Mouse (Mus musculus): ENCODE measurements around the gene Gm10320.

Gm10320 gene

DNA sequence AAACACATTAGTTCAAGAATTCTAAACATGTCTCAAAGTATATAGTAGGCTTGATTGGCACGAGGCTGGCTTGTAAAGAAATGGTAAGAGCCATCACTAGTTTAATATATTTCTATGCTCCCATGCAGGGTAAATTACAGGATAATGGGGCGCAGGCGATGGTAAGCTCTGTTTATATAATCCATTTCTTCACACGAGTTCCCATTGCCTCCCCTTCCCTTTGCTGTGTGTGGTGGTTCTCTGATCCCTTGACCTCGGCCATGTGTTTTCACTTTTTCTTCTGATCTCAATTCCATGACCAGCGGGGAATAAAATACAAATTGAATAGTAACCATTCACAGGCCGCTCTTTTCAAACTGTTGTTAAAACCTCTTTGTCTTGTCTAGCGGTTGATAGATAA, 11.8 kb upstream of the Gm10320 start:
- DNase-seq (ENCODE audit: low read depth, low spot score): no peak

DNA sequence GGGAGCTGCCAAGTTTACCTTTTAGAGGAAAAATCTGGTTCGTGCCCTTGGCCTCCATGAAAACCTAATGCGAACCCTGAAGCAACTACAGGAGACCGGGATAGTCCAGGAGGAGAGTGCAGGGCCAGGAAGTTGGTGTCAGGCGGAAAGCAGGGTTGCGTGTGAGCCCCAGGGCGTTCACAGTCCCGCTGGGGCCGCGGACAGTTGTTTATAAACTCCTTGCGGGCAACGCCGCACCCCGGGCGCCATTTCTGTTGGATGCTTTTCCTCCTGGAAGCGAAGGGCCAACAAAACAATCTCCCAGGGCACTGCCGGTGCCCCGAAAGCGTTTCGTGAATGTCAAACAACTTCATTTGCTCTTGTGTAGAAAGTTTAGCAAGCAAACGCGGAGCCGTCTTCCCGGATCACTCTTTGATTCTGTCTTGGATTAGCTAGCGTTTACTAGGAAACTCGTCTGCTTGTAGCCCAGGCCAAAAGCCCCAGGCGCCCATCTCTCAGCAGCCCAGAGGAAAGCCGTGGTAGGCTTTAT, 11.1 kb upstream of the Gm10320 start:
- no peak for DNase-seq (ENCODE audit: low read depth, low spot score)

DNA sequence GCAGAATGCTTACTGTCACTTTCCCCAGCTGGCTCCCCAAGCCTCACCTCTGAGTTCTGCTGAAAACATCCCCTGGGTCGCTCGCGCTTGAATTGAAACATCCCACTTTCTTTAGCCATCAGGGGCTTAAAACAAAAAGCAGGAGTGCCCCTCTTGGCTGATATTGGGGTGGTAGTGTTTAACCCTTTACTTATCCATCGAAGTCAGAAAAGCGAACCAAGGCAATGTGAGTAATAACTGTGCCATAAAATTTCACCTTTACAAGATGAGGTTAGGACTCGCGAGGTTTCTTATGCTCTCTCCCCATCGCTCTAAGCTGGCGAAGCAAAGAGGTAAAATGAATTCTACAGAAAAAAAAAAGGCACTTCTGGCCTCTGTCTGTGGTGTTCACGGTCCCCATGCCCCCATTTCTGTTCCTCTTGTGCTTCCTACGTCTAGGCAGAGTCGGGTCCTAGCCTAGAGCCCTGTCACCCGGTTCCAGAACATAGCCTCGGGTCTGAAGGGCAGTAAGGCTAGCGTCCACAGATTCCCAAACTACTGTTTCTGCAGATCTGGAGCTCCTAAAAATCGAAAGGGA, 10.5 kb upstream of the Gm10320 start:
- no peak for DNase-seq (ENCODE audit: low read depth, low spot score)

DNA sequence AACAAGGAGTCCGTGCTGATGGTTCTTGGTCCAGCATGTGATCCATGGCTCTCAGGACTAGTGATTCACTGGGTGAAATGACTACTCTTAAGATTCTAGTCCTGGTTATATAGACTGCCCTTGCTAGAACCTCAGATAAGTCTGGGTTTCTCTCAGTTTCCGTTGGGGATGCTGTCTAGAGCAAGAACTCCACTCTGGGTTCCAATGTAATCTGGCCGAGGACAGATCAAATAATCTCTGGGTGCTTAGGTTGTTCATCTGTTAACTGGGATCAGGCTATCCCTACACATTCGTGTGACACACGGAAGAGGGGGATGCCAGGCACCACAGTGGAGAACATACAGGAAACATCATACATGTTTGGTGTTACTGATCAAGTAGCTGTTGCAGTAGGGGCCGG, 9.5 kb upstream of the Gm10320 start:
- DNase-seq (ENCODE audit: low read depth, low spot score): no peak

DNA sequence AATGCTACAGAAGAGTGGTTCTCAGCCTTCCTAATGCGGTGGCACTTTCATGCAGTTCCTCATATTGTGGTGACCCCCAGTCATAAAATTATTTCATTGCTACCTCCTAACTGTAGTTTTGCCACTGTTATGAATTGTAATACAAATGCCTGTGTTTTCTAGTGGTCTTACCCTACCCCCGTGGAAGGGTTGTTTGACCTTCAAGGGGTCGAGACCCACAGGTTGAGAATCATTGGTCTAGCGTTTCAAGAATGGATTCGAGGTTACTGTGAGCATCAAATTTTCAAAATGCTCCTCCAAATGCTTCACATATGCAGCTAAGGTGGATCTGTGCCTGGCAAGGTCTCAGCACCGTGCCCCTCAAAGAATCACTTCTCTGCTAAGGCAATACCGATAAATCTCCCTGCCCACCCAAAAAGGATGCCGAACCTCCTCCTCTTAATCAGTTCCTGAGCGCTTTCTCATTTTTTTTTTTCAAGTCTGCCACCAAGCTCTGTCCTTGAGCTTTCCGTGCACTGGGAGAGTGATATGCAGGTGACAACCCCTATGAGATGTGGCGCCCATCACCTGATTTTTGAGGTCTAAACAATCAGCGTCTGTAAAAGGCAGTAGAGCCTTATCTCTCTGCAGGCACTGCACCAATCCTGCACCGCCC, 8.8 kb upstream of the Gm10320 start:
- no peak for DNase-seq (ENCODE audit: low read depth, low spot score)

DNA sequence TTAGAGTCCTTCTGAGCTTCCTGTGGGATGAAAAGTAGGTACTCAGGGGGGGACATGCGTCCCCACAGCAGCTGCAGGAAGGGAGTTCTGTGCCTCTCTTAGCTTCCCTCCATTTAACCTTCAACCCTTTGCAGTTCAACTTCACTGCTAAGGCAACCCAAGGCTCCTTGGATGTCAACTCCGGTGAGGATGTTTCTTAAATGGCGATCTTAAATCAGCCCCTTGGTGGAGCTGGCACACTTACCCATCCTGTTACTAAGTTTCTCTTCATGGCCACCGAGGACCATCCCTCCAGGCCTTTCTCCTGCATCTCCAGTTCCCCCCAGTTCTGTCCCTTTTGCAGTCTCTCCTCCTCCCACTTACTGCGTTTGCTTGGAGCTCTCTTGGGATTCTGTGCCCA, 6.8 kb upstream of the Gm10320 start:
- no peak for DNase-seq (ENCODE audit: low read depth, low spot score)

DNA sequence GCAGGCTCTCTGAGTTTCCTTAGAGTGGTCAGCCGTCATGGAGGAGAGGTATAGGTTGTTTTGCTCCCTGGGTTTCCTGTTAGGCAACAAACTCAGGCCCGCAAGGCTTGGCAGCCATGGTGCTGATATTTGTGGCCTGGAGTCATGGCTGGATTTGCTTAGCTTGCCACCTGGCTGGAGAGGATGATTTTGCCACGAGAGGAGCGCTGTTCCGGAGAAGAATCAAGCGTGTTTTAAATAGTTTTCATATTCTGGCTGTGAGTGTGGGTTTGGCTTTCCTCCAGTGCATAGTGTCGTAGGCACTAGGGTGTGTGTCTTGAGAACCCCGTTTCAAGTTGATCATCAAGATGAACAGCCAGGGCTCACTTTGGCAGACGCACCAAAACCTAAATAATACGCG, 6.3 kb upstream of the Gm10320 start:
- DNase-seq (ENCODE audit: low read depth, low spot score): no peak

DNA sequence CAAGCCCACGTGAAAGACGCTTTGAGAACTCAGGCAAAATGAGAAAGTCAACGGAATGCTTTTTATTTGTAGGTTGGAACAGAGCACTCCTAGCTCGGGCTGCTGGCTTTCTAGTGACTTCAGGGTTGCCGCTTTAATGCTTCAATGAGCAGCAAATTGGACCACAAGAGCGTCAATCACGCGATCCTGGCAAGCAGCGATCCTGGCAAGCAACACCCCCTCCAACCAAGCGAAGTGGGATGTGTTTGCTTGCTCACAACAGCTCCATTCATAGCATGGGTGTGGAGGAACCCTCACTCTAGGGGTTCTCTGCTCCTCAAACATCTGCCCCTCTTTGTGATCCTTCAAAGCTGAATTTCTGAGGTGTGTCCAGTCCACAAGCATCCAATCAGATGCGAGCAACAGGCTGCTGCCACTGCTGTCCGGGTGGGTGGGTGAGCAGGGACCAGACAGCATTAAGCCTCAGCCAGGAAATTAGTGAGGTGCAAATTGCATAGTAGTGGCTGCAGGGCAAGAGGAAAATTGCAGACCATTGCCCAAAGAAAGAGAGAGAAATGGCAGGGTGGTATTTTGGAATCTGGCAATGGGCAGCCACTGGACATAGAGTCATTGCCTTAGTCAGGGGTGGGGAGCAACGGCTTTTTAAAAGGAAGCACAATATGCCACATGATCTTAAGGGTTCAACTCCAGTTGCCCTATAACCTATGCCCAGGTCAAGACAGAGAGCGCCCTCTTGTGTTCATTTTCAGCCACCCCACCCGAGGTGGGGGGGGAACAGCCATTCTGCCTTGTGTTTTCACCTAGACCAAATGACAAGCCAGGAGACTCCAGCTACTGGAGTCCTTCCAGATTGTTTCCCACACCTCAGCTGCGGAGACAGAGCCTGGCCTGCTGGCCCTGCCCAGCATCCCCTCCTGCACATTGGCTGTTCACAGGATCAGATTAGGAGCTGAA, 5.4 kb upstream of the Gm10320 start:
- DNase-seq (ENCODE audit: low read depth, low spot score): no peak

DNA sequence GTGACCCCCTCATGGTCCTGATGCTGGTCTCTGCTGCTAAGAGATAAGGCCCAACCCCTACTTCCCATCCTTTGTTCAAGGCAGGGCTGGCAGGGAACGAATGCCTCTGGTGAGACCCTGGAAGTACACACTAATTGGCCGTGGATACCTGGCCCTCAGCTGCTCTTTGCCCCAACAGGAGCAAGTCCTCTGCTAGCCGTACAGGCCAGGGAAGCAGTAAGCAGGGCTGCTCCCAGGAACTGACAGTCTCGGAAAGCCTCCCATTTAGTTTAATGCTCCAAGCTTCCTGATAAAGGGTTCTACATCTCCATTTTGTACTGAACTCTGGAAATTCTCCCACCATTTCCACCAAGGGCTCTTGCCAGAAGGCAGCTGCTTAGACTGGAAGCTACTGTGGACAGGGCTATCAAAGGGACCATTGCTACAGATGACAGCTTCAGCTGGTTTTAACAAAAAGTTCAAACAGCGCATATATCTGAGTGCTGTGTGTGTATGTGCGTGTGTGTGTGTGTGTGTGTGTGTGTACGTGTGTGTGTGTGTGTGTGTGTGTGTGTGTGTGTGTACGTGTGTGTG, 2.8 kb upstream of the Gm10320 start:
- DNase-seq (ENCODE audit: low read depth, low spot score): no peak

DNA sequence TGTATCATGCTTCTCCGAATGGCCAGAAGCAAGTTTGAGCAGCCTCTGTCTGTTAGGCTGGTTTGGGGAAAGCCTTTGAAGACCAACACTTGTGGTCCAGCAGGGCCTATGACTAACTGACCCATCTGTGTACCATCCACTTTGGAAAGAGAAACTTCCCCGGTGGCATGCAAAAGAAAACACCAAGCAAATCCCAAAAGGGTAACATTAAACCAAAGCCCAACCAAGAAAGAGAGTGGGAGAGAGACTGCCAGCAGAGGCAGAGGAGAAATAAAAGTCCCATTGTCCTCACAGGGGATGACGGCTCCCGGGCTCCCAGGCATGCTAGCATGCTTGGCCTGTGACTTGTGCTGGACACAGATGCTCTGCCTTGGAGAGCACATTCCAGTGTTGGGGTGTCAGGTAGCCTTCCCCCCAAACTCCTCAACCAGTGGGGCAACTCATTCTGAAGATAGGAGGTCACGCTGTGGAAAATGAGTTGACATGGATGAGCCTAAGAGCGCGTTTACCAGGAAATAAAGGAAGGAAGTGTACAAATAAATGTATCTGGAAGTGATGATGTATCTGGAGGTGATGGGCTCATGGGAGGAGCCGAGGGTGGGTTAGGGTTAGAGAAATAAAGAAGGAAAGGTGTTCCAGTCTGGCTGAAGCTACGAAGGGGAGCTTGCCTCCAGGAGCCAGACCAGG, 911 bp upstream of the Gm10320 start:
- DNase-seq (ENCODE audit: low read depth, low spot score): no peak

DNA sequence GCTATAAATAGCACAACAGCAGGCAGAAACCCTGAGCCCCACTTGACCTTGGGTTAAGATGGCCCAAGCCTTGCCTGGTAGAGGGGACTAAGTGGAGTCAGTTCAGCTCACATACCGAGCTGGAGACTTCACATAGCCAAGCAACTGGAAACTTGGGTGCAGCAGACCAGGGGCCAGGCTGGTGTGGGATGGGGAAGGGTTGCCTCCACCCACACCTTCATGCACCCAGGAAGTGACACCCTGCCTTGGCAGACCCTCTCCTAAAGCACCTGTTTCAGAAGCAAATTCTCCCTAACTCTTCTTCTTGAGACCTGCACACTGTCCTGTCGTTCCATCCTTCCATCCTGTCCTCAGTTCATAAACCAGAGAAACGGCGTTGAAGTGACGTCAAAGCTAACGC, 5.1 kb downstream of the Gm10320 start:
- no peak for DNase-seq (ENCODE audit: low read depth, low spot score)

DNA sequence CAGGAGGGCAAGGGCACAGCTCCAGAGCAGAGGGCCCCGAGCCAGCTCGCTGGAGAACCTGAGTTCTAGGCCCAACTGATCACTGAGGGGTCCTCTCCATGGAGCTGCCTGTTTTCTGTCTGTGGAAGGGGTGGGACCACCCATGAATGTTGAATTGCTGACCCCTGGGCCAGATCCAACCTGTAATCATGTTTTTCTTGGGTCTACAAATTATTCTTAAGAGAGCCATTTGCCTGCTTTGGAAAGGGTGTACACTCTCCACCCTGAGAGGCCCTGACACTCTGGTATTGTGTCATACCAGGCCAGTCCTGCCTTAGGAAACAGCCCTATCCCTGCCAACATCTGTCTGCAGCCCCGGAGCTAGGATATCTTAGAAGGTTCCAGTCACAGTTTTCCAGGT, 5.6 kb downstream of the Gm10320 start:
- no peak for DNase-seq (ENCODE audit: low read depth, low spot score)

DNA sequence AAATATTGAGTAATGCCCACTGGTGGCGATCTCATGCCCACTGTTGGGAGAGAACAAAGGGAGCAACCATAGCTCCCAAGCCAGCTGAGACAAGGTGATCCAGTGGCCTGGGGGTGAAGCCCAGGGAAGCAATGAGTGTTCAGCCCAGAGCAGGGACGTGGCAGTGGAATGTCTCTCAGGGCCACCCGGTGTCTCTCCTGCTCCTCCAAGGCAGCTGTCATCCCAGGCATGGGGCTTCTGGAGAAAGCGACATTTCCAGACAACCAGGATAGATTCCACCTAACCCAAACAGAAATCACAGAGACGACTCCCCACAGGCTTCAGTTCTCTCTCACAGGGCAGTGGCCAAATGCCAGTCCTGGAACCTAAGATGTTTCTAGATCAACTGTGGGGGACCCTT, 6.4 kb downstream of the Gm10320 start:
- no peak for DNase-seq (ENCODE audit: low read depth, low spot score)

DNA sequence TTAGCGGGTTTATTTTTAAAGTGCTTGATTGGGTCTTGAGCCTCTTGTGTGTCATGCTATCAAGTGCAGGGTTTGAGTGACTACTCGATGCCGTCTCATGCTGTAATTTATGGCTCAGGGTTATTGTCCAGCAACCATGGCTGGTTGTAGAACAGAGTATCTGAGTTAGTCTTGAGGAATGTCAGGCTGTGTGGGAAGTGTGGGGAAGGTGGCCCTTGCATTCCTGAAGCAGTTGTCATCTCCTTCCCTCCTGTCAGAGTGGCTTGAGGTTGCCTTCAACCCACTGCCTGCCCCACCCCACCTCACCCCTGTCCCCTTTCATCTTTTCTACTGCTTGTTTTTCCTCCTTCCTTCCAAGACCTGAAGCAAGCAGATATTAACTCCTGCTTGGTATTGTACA, 13.8 kb downstream of the Gm10320 start:
- no peak for DNase-seq (ENCODE audit: low read depth, low spot score)

DNA sequence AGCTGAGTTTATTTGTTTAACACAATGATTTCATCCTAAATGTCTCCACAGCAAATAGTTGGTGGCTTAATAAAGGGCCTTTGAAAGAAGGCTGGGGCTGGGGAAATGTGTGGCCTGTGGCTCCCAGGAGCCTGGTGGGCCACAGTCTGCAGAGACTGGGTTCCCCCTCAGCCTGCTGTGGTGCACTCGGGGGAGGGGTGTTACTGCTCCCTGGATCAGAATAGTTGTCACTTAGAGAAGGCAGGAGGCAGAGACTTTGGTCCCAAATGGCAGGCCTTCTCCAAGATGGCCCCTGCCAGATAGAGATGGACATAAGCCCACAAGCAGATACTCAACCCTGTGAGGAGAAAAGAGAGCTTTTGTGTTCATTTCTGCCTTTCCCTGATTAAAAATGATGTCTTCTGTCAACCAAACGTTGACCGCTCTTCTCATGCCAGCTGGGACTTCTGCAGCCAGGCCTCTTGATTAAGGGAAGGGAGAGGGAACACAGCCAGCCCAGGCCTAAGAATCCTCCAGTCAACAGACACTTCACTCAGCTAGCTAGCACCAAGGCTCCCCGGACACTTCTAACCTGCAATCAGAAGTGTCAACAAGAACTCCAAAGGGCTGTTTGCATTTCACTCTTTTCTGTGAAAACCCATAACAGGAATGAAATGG, 14.8 kb downstream of the Gm10320 start:
- no peak for DNase-seq (ENCODE audit: low read depth, low spot score)

DNA sequence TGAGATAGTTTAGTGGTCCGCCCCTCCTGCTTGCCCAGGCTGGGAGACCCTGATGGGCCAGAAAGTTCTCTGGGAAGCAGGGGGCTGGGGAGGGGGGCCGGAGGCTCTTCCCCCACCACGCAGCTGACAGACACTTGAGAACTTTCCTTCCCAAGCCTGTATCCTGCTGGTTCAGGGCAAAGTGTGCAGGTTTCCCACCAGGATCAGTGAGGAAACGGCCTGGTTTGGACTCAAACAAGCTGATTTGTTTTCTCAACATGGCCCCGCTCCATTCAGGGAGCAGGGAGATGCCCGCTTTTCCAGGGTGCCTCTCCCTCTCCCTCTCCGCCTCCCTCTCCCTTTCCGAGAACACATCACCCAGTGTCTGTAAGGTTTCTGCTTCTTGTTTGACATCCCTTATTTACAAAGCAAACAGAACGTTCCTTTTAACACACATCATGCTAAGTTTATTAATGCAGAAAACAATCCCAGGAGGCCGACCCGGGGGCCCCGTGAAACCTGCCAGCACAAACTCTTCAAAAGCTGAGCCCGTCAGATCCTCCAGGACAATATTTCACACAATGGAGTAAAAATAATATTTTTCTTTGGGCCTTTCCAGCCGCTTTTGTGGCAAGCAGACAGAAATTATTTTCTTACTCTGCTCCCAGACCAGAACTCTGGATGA, 15.5 kb downstream of the Gm10320 start:
- DNase-seq (ENCODE audit: low read depth, low spot score): no peak

DNA sequence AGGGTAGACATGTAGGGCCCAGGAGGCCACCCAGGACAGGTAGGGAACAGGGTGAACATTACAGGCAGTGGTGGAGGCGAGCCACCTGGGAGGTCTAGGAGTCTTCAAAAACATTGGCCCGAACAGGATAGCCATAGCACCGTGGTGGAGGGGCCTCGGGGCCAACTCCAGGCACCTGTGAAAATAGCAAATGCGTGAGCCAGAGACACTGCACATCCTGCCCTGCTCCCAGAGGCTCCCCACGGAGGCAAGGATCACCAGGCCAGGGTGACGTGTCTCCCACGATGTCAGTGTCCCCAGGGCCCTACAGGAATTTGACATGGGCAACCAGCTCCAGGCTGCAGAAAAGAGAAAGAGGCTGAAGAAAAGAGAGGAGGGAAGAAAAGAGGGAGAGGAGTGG, 16.1 kb downstream of the Gm10320 start:
- DNase-seq (ENCODE audit: low read depth, low spot score): no peak

DNA sequence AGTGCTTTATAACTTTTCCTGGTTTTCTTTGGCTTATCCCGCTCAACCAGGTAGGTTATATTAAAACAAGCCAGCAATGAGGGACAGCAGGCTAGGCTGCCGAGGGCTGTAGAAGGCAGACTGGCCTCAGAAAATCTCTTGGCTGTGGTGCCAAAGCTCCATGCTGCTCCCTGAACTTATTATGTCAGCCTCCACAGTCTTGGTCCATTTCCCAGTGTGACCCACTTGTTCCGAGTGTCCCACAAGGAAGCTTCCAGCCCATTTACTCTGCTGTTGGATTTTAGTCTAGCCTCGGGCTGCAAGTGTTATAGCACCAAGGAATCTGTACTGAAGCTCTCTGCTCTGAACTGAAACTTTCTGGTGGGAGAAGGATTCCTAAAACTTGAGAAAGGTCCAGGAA, 18.8 kb downstream of the Gm10320 start:
- DNase-seq (ENCODE audit: low read depth, low spot score): no peak

DNA sequence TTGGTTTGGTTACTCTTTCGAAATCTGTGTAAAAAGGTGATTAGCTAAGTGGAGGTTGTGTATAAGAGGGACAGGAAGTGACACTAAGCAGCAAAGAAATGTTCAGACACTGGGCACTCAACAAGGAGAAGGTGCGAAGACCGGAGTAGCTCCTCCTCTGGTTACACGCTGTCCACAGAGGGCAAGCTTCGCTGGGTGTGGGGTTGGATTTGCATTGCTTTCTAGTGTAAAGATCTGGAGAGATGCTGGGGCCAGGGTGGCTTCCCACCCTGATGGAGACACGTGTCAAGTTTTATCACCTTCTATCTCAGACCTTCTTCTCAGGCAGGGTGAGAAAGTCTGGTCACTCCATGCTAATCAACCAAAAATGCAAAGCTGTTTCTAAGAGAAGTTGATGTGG, 20.0 kb downstream of the Gm10320 start:
- DNase-seq (ENCODE audit: low read depth, low spot score): no peak

DNA sequence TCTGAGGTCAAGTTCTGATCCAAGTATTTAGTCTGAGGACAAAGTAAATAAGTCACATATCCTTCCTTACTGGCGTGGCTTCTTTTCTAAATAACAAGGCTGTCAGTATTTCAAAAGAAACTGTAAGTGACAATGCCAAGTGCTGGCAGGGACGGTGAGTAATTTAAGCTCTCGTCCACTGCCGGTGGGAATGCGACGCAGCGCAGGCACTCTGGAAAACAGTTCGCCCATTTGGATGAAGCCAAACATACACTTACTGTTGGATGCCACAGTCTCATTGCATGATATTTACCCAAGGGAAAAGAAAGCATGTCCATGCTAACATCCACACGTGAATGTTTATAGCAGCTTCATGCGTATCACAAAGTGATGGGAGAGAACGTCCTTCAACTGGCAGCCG, 21.5 kb downstream of the Gm10320 start:
- no peak for DNase-seq (ENCODE audit: low read depth, low spot score)

DNA sequence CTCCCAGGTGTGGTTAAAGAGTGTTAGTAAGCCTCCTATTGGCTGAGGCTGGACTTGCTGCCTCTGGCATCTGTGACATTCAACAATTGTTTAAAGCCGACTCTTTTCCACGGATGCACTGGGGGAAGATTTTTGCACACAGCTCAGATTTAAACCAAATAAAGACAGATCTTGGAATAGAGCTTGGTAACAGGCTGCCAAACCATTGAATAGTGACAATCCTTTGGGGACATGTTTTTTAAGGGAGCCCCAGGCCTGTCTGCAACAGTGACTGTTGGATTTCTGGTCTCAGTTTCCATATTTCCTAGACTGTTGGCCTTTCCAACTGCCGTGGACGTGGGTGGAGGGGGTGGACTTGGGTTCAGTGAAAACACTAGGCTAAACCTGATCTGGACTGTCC, 21.9 kb downstream of the Gm10320 start:
- no peak for DNase-seq (ENCODE audit: low read depth, low spot score)
